In the genomic region with DNA sequence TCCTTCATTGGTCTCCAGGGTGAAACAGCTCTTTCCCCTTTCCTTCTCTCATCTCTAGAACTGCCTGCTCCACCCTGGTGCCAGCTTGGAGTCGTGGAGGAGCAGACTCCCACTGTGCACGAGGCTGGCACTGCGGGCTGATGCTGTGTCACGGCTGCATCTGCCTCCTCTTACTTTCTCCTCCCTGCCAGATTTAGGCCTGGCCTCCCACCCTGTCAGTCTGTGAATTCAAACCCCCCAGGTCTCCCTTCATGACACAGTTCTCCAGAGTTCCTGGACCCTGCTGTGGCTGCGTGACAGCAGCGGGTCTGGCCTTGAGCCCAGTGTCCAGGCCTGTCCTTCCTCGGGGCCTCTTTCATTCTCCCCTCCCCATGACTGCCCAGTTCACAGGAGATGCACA, we compare ENCODE assay signal across 18 mouse cellular contexts. TPM values are rescaled to one million over a fixed set of nuclear protein-coding genes. Genes with fewer than 3 reads are reported as not detected.
DNase-seq lines count a peak whose midpoint lies in the region; ATAC-seq and TF ChIP-seq lines count a peak whose summit lies in the region.
"Had no signal": no experiment of that assay in that cellular context is flagged by ENCODE, and none has a peak within 500 bp of the region (broad histone marks: within the 10 kb centered on the region; RNA-seq: fewer than 3 reads in every experiment).

No protein-coding gene starts in this region.

- no peak overlapping the region for H3K4me2 ChIP-seq in midbrain, postnatal 0 days (ENCODE audit: low read depth, low read length, poor library complexity, severe bottlenecking)
- H3K4me2 ChIP-seq in midbrain, embryonic 15.5 days: no peak overlapping the region
- no peak overlapping the region for H3K4me2 ChIP-seq in intestine, postnatal 0 days (replicated peaks; ENCODE audit: low read depth)
- H3K4me2 ChIP-seq: heart, embryonic 13.5 days; lung, embryonic 14.5 days; midbrain, embryonic 12.5 days had no signal

- intact Hi-C loops in gastrocnemius, adult 2 months (cut with DNase I): loop anchor here (5.0 kb wide), 1 partner anchor 37 kb away; a partner anchor contains a TSS

- DNase-seq in gastrocnemius, adult 2 months: no peak
- no peak for DNase-seq in gastrocnemius, postnatal 25 days
- peak; percentile 35 for DNase-seq in midbrain, postnatal 0 days (ENCODE audit: low spot score)
- DNase-seq in cerebellum, adult 9-10 months: peak; percentile 69
- DNase-seq: gastrocnemius, postnatal 36 days; kidney, postnatal 25 days; lung, embryonic 14.5 days; thymus, adult 18-20 months had no signal

- H3K9ac ChIP-seq in midbrain, postnatal 0 days (replicated peaks; ENCODE audit: low read length, poor library complexity, severe bottlenecking): no peak overlapping the region
- H3K9ac ChIP-seq in midbrain, embryonic 15.5 days: no peak overlapping the region
- no peak overlapping the region for H3K9ac ChIP-seq in intestine, postnatal 0 days (ENCODE audit: low read depth, low read length)
- H3K9ac ChIP-seq: heart, embryonic 13.5 days; lung, embryonic 14.5 days; midbrain, embryonic 12.5 days had no signal

- 80% methylated on average over 7 of the region's 7 CpGs for WGBS in midbrain, postnatal 0 days
- 82% methylated on average over 7 of the region's 7 CpGs for WGBS in midbrain, embryonic 15.5 days
- 48% methylated on average over 7 of the region's 7 CpGs for WGBS in olfactory bulb, adult 2 months
- 90% methylated on average over 7 of the region's 7 CpGs for WGBS in intestine, postnatal 0 days

- TF ChIP-seq POLR2A in olfactory bulb, adult 2 months (IDR thresholded peaks at IDR 0.05; ENCODE audit: insufficient read depth, low read depth, low read length): no peak

- no peak for ATAC-seq in midbrain, postnatal 0 days (ENCODE audit: low FRiP score)
- no peak for ATAC-seq in midbrain, embryonic 15.5 days (replicated peaks)
- ATAC-seq in intestine, postnatal 0 days: no peak
- ATAC-seq: forebrain, embryonic 14.5 days had no signal

- no peaks in the 10 kb centered on the region for H3K9me3 ChIP-seq in midbrain, postnatal 0 days (ENCODE audit: low read length)
- H3K9me3 ChIP-seq in midbrain, embryonic 15.5 days: no peaks in the 10 kb centered on the region
- H3K9me3 ChIP-seq in intestine, postnatal 0 days (ENCODE audit: control insufficient read depth): no peaks in the 10 kb centered on the region
- H3K9me3 ChIP-seq: heart, embryonic 13.5 days; midbrain, embryonic 12.5 days had no signal

- no peak overlapping the region for H3K4me3 ChIP-seq in gastrocnemius, adult 2 months
- no peak overlapping the region for H3K4me3 ChIP-seq in midbrain, postnatal 0 days (ENCODE audit: low read depth, low read length)
- H3K4me3 ChIP-seq in midbrain, embryonic 15.5 days: no peak overlapping the region
- no peak overlapping the region for H3K4me3 ChIP-seq in olfactory bulb, adult 2 months (ENCODE audit: insufficient read depth, low read depth, low read length)
- H3K4me3 ChIP-seq in intestine, postnatal 0 days (ENCODE audit: low read depth, low read length): no peak overlapping the region
- H3K4me3 ChIP-seq: heart, embryonic 13.5 days; midbrain, embryonic 12.5 days had no signal

- peak overlapping the region; percentile 73 for H3K27ac ChIP-seq in gastrocnemius, adult 2 months
- H3K27ac ChIP-seq in midbrain, postnatal 0 days (ENCODE audit: low read depth, low read length): no peak overlapping the region
- H3K27ac ChIP-seq in midbrain, embryonic 15.5 days: no peak overlapping the region
- peak overlapping the region; percentile 7; the same call in 1 of the 2 replicates for H3K27ac ChIP-seq in olfactory bulb, adult 2 months (ENCODE audit: insufficient read depth, low read depth, low read length)
- H3K27ac ChIP-seq in intestine, postnatal 0 days (ENCODE audit: low read depth, low read length): no peak overlapping the region
- H3K27ac ChIP-seq: heart, embryonic 13.5 days; macrophage; midbrain, embryonic 12.5 days had no signal

- TF ChIP-seq CTCF in gastrocnemius, adult 2 months (IDR thresholded peaks at IDR 0.05): no peak
- TF ChIP-seq CTCF in midbrain, postnatal 0 days (IDR thresholded peaks at IDR 0.05): no peak
- TF ChIP-seq CTCF in olfactory bulb, adult 2 months (IDR thresholded peaks at IDR 0.05; ENCODE audit: insufficient read depth, low read depth, low read length): no peak
- no peak for TF ChIP-seq CTCF in intestine, postnatal 0 days (IDR thresholded peaks at IDR 0.05; ENCODE audit: low read depth)

- H3K36me3 ChIP-seq in midbrain, postnatal 0 days (ENCODE audit: insufficient read depth, low read length): peaks cover 89% of the 10 kb centered on the region
- H3K36me3 ChIP-seq in midbrain, embryonic 15.5 days (replicated peaks): peaks cover 56% of the 10 kb centered on the region
- peaks cover 93% of the 10 kb centered on the region for H3K36me3 ChIP-seq in intestine, postnatal 0 days (ENCODE audit: control insufficient read depth, insufficient read depth)

- no peaks in the 10 kb centered on the region for H3K27me3 ChIP-seq in midbrain, postnatal 0 days (ENCODE audit: insufficient read depth, low read length)
- no peaks in the 10 kb centered on the region for H3K27me3 ChIP-seq in midbrain, embryonic 15.5 days (replicated peaks)
- H3K27me3 ChIP-seq in intestine, postnatal 0 days (replicated peaks; ENCODE audit: control insufficient read depth, insufficient read depth, low read length): no peaks in the 10 kb centered on the region
- H3K27me3 ChIP-seq: heart, embryonic 13.5 days; midbrain, embryonic 12.5 days had no signal

- H3K4me1 ChIP-seq in midbrain, postnatal 0 days (ENCODE audit: insufficient read depth, low read length): no peaks in the 10 kb centered on the region
- H3K4me1 ChIP-seq in midbrain, embryonic 15.5 days: no peaks in the 10 kb centered on the region
- H3K4me1 ChIP-seq in olfactory bulb, adult 2 months (ENCODE audit: control insufficient read depth, insufficient read depth, low read length): peaks cover 17% of the 10 kb centered on the region
- no peaks in the 10 kb centered on the region for H3K4me1 ChIP-seq in intestine, postnatal 0 days (replicated peaks; ENCODE audit: control insufficient read depth, insufficient read depth, low read length)
- H3K4me1 ChIP-seq: midbrain, embryonic 12.5 days had no signal

RNA-seq across cellular contexts. Expression of a gene that starts 10.0 kb away (rescaled TPM):
- 10 to 100 TPM; 17.1 to 17.7 TPM for total RNA-seq in gastrocnemius, adult 2 months (2021)
- total RNA-seq in gastrocnemius, postnatal 25 days (2021): 10 to 100 TPM; 16.1 to 19.2 TPM
- 26.2 and 26.7 TPM in 2 replicates for total RNA-seq in midbrain, postnatal 0 days (2014; rRNA removed)
- polyA plus RNA-seq in midbrain, postnatal 0 days (2015; fragmentation: Nextera tagmentation; extraction: Ambion mirVana): 15.8 and 18.8 TPM in 2 replicates
- 35.4 and 38.1 TPM in 2 replicates for polyA plus RNA-seq in midbrain, embryonic 15.5 days (2015; fragmentation: Nextera tagmentation; extraction: Ambion mirVana)
- polyA plus RNA-seq in olfactory bulb, adult 2 months (2012; ENCODE audit: insufficient read depth, insufficient read length, low replicate concordance, missing spikeins): not detected in 2 replicates
- 19.5 and 20.6 TPM in 2 replicates for polyA plus RNA-seq in intestine, postnatal 0 days (2015; fragmentation: Nextera tagmentation; extraction: Ambion mirVana)

RNA-seq across cellular contexts. Expression of a gene that starts 39.0 kb away (rescaled TPM):
- 10 to 100 TPM; 12.0 to 18.0 TPM for total RNA-seq in gastrocnemius, adult 2 months (2021)
- 10 to 100 TPM; 15.7 to 19.7 TPM for total RNA-seq in gastrocnemius, postnatal 25 days (2021)
- total RNA-seq in midbrain, postnatal 0 days (2014; rRNA removed): 75.5 and 104 TPM in 2 replicates
- polyA plus RNA-seq in midbrain, postnatal 0 days (2015; fragmentation: Nextera tagmentation; extraction: Ambion mirVana): 65.9 and 83.6 TPM in 2 replicates
- polyA plus RNA-seq in midbrain, embryonic 15.5 days (2015; fragmentation: Nextera tagmentation; extraction: Ambion mirVana): 0.62 and 0.96 TPM in 2 replicates
- not detected in 2 replicates for polyA plus RNA-seq in olfactory bulb, adult 2 months (2012; ENCODE audit: insufficient read depth, insufficient read length, low replicate concordance, missing spikeins)
- 11.3 and 11.8 TPM in 2 replicates for polyA plus RNA-seq in intestine, postnatal 0 days (2015; fragmentation: Nextera tagmentation; extraction: Ambion mirVana)
- total RNA-seq: hematopoietic stem cell, adult 5-6 weeks had no signal
- polyA plus RNA-seq: C2C12; forebrain, embryonic 14.5 days; macrophage had no signal

RNA-seq across cellular contexts. Expression of a gene that starts 45.4 kb away (rescaled TPM):
- not detected for total RNA-seq in gastrocnemius, adult 2 months (2021)
- not detected for total RNA-seq in gastrocnemius, postnatal 25 days (2021)
- 0.27 TPM in 1 of 2 replicates, not detected in the other for total RNA-seq in midbrain, postnatal 0 days (2014; rRNA removed)
- polyA plus RNA-seq in midbrain, postnatal 0 days (2015; fragmentation: Nextera tagmentation; extraction: Ambion mirVana): 0.43 and 0.52 TPM in 2 replicates
- 0.14 TPM in 1 of 2 replicates, not detected in the other for polyA plus RNA-seq in midbrain, embryonic 15.5 days (2015; fragmentation: Nextera tagmentation; extraction: Ambion mirVana)
- polyA plus RNA-seq in olfactory bulb, adult 2 months (2012; ENCODE audit: insufficient read depth, insufficient read length, low replicate concordance, missing spikeins): not detected in 2 replicates
- polyA plus RNA-seq in intestine, postnatal 0 days (2015; fragmentation: Nextera tagmentation; extraction: Ambion mirVana): 2.0 and 2.7 TPM in 2 replicates
- total RNA-seq: gastrocnemius, postnatal 36 days; hematopoietic stem cell, adult 5-6 weeks had no signal
- polyA plus RNA-seq: C2C12; kidney, adult 2 months; macrophage had no signal

Comparison
In these comparisons a context has a peak if more than half of its experiments do, and no peak if none do; other contexts are left out.
1. DNase-seq: peak in midbrain, postnatal 0 days (single experiment) and cerebellum, adult 9-10 months (single experiment); none in gastrocnemius, adult 2 months (single experiment) and gastrocnemius, postnatal 25 days (single experiment).
2. H3K27ac ChIP-seq: peak in gastrocnemius, adult 2 months (single experiment) and olfactory bulb, adult 2 months (single experiment); none in midbrain, postnatal 0 days (single experiment), midbrain, embryonic 15.5 days (single experiment) and intestine, postnatal 0 days (single experiment).
3. RNA of a gene that starts 10.0 kb away (polyA plus RNA-seq): 35.4 to 38.1 TPM in midbrain, embryonic 15.5 days, 19.5 to 20.6 TPM in intestine, postnatal 0 days and 15.8 to 18.8 TPM in midbrain, postnatal 0 days; not detected in olfactory bulb, adult 2 months; every median in the first group is over 10 times any median in the second.